Mouse (Mus musculus) limb, embryonic 11.5 days (tissue): ENCODE measurements around the gene Svs3b. TPM values are rescaled to one million over a fixed set of nuclear protein-coding genes. Genes with fewer than 3 reads are reported as not detected.
"Not testable (repeated sequence)": the region's sequence is repeated elsewhere in the genome, so short reads cannot be mapped to it uniquely, and the experiment has no call there.

Source experiments
- ATAC-seq: fragments of 200-750 bp; cut with Nextera tagmentation; 2 replicates; pipeline ENCODE4 v1.8.0; 2017; ENCODE audit warnings: low read depth; ENCODE audit not compliant: insufficient number of reproducible peaks, low FRiP score, low TSS enrichment
- DNase-seq: peaks from one replicate; pipeline ENCODE4 v3.0.0-alpha.2; 2015; ENCODE audit warnings: low spot score
- H3K27ac ChIP-seq: fragments of 300-500 bp; sonication (generic); replicated peaks from 2 replicates; pipeline ENCODE4 v1.5.1; 2014; ENCODE audit warnings: low read depth, mild to moderate bottlenecking, low read length
- H3K27me3 ChIP-seq: fragments of 300-500 bp; sonication (generic); 2 replicates; pipeline ENCODE4 v1.6.1; 2014; ENCODE audit warnings: mild to moderate bottlenecking, low read length, mixed read lengths; ENCODE audit not compliant: control insufficient read depth, insufficient read depth
- H3K36me3 ChIP-seq: fragments of 300-500 bp; sonication (generic); 2 replicates; pipeline ENCODE4 v1.6.1; 2014; ENCODE audit warnings: mild to moderate bottlenecking, low read length, moderate library complexity, mixed read lengths; ENCODE audit not compliant: control insufficient read depth, insufficient read depth
- H3K4me1 ChIP-seq: fragments of 300-500 bp; sonication (generic); 2 replicates; pipeline ENCODE4 v1.6.1; 2014; ENCODE audit warnings: low read length, mixed read lengths; ENCODE audit not compliant: control insufficient read depth, insufficient read depth
- H3K4me2 ChIP-seq: fragments of 300-500 bp; sonication (generic); 2 replicates; pipeline ENCODE4 v1.6.1; 2014; ENCODE audit warnings: low read depth, mild to moderate bottlenecking, moderate library complexity; ENCODE audit not compliant: severe bottlenecking
- H3K4me3 ChIP-seq: fragments of 300-500 bp; sonication (generic); 2 replicates; pipeline ENCODE4 v1.5.1; 2014; ENCODE audit warnings: low read depth, low read length
- H3K9ac ChIP-seq: fragments of 300-500 bp; sonication (generic); 2 replicates; pipeline ENCODE4 v1.6.1; 2014; ENCODE audit warnings: mild to moderate bottlenecking, low read length
- H3K9me3 ChIP-seq: fragments of 300-500 bp; sonication (generic); 2 replicates; pipeline ENCODE4 v1.6.1; 2016; ENCODE audit warnings: low read length; ENCODE audit not compliant: control insufficient read depth
- WGBS: fragments of 180-500 bp; shearing (Covaris S2); extraction: QIAGEN DNeasy Blood & Tissue Kit; methylation state at CpG from one replicate; pipeline ENCODE4 v1.1.7; 2014; 5-methylcytosine and 5-hydroxymethylcytosine counted together
- polyA plus RNA-seq: library from polyadenylated mRNA; unstranded; fragments of >200 nt; fragmentation: Nextera tagmentation; extraction: Ambion mirVana; gene quantifications from 2 replicates; pipeline ENCODE4 v1.2.1, GENCODE M21; 2014

Gene Svs3b
- polyA plus RNA-seq: not detected in 2 replicates

DNA sequence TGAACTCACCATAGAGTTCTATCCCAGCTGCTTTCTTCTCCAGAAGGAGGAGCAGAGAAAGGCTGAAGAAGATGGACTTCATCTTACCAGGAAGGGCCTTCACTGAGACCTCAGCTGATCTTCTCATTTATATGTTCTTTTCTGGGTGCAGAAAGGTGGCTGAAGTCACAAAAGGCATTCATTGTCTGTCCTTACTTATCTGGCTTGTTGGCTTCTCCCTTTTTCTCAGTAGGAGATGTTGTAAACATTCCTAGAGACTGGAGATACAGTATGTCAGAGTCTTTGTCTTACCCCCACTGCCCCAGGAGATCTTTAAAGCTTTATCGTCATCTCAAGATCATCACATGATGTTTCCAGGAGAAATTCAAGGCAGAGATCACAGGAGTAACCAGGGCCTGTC, at the start of gene Svs3b:
TSS of gene Svs3b (minus strand) at position 101 of the 400 bp plus-strand sequence.
- H3K27ac ChIP-seq, H3K27me3 ChIP-seq, DNase-seq, H3K9me3 ChIP-seq, H3K4me3 ChIP-seq, H3K36me3 ChIP-seq, ATAC-seq, H3K9ac ChIP-seq, H3K4me2 ChIP-seq, H3K4me1 ChIP-seq: not testable (repeated sequence)
- 77% methylated on average over 1 of the region's 1 CpGs for WGBS

DNA sequence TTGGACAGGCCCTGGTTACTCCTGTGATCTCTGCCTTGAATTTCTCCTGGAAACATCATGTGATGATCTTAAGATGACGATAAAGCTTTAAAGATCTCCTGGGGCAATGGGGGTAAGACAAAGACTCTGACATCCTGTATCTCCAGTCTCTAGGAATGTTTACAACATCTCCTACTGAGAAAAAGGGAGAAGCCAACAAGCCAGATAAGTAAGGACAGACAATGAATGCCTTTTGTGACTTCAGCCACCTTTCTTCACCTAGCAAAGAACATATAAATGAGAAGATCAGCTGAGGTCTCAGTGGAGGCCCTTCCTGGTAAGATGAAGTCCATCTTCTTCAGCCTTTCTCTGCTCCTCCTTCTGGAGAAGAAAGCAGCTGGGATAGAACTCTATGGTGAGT, 32.5 kb upstream of the Svs3b start, which contains the start of gene Svs3a:
TSS of gene Svs3a (plus strand) at position 301 of the 400 bp plus-strand sequence.
- not testable (repeated sequence) for H3K36me3 ChIP-seq, ATAC-seq, H3K4me2 ChIP-seq

DNA sequence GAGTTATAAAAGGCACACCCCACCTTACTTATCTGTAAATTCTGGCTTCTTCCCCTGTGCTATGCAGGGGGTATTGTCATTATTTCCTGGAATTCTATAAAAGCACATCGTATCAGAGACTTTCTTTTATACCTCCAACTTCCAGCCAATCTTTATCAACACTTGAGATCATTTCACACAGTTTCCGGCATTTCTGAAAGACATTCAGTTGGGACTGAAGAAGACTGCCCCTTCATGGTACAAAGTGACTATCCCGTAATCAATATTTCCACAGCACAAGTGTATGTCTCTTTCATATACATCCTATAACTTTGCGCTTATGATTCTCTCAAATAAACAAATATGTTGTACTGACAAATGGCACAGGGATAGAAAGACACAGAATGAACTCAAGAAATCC, 21.9 kb upstream of the Svs3b start, which contains the start of gene Svs4:
TSS of gene Svs4 (minus strand) at position 101 of the 400 bp plus-strand sequence.
- no peak within 1 kb of the TSS for H3K27ac ChIP-seq
- H3K4me3 ChIP-seq: no peak within 1 kb of the TSS
- no peaks in the 10 kb centered on the region for H3K36me3 ChIP-seq
- H3K9ac ChIP-seq: no peak within 1 kb of the TSS
- ATAC-seq: no peak
- no peak within 1 kb of the TSS for H3K4me2 ChIP-seq
- DNase-seq: no peak
- no peaks in the 10 kb centered on the region for H3K27me3 ChIP-seq
- H3K4me1 ChIP-seq: no peaks in the 10 kb centered on the region
- no peaks in the 10 kb centered on the region for H3K9me3 ChIP-seq
- WGBS: 95% methylated on average over 4 of the region's 4 CpGs

More for the DNA sequence above, 32.5 kb upstream of the Svs3b start, which contains the start of gene Svs3a:
- H3K4me3 ChIP-seq, H3K9me3 ChIP-seq, H3K4me1 ChIP-seq, H3K9ac ChIP-seq, DNase-seq, H3K27me3 ChIP-seq, H3K27ac ChIP-seq: not testable (repeated sequence)
- WGBS: 88% methylated on average over 1 of the region's 1 CpGs

DNA sequence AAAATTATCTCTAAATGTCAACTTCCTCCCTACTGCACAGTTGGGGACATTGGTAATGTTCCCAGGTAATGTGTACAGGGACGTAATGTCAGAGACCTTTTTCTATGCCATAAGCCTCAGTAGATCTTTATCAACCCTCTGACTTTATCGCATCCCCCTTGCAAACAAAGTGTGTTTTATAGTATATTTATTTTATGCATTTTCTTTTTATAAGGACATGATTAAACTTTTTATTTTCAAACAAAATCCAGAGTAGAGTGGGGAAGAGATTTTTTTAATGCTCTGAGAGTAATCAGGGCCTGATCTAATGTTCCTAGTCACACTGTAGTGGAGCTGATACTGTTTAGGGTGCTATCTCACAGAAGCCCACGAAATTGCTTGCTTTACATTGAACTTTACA, 18.1 kb downstream of the Svs3b start, which contains the start of gene Svs2:
TSS of gene Svs2 (minus strand) at position 101 of the 400 bp plus-strand sequence.
- ATAC-seq (no peak), DNase-seq (no peak)
- Histone ChIP-seq H3K4me2 (no peak within 1 kb of the TSS), H3K27me3 (no peaks in the 10 kb centered on the region), H3K27ac (no peak within 1 kb of the TSS), H3K9ac (no peak within 1 kb of the TSS), H3K36me3 (no peaks in the 10 kb centered on the region), H3K4me1 (no peaks in the 10 kb centered on the region), H3K9me3 (no peaks in the 10 kb centered on the region), H3K4me3 (no peak within 1 kb of the TSS)
- WGBS: 86% methylated on average over 3 of the region's 3 CpGs

DNA sequence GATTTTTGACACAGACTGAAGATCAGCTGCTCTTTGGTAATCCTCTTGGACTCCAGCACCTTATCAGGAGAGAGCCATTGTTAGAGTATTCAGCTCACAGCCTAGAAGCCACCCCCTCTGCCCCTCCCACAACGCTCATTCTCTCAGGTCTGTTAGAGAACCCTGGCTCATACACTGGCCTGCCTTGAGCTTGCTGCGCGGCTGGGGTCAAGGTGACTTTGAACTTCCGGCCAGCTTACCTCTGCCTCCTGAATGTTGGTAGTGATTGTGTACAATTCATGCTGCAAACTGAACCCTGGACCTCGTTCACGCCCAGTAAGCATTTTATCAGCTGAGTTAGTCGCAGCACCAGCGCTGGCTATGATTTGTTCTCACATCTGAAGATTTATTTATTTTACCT, 23.8 kb downstream of the Svs3b start:
- no peak overlapping the region for H3K4me3 ChIP-seq
- H3K4me2 ChIP-seq: no peak overlapping the region
- no peaks in the 10 kb centered on the region for H3K36me3 ChIP-seq
- ATAC-seq: no peak
- H3K4me1 ChIP-seq: no peaks in the 10 kb centered on the region
- H3K27me3 ChIP-seq: no peaks in the 10 kb centered on the region
- no peak overlapping the region for H3K27ac ChIP-seq
- no peak overlapping the region for H3K9ac ChIP-seq
- H3K9me3 ChIP-seq: no peaks in the 10 kb centered on the region
- 94% methylated on average over 8 of the region's 8 CpGs for WGBS
- no peak for DNase-seq

DNA sequence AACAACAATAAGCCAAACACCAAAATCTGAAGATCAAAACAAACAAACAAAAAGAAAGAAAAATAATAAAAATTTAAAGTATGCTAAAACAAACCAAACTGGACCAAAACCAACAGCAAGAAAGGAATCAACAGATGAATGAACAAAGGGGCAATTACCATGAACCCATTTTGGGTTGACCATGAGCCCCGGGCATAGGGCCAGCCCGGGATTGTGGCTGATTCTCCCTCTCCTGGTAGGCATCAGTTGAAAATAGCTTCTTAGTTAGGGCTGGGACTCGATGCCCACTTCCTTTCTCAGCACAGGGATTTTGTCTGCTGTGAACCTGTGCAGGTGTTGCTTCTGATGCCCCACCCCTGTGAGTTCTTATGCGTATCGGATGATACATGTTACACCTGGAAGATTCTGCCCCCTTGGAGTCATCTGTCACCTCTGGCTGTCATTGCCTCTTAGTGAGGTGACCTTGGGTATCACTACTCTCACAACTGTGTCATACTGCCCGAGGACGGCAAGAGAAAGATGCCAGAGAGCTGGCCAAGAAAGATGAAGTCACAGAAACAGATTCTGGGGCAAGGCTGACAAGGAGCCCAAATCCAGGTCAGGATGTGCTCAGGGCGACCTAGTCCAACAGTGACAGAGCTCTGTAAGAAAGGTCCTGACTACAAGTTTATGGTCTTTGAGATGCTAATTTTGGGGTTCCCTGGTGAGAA, 27.9 kb downstream of the Svs3b start:
- Histone ChIP-seq H3K4me1 (no peaks in the 10 kb centered on the region), H3K9ac (no peak overlapping the region), H3K4me2 (no peak overlapping the region), H3K36me3 (no peaks in the 10 kb centered on the region), H3K27ac (no peak overlapping the region), H3K9me3 (no peaks in the 10 kb centered on the region), H3K27me3 (no peaks in the 10 kb centered on the region), H3K4me3 (no peak overlapping the region)
- 87% methylated on average over 8 of the region's 8 CpGs for WGBS
- ATAC-seq (no peak), DNase-seq (no peak)

DNA sequence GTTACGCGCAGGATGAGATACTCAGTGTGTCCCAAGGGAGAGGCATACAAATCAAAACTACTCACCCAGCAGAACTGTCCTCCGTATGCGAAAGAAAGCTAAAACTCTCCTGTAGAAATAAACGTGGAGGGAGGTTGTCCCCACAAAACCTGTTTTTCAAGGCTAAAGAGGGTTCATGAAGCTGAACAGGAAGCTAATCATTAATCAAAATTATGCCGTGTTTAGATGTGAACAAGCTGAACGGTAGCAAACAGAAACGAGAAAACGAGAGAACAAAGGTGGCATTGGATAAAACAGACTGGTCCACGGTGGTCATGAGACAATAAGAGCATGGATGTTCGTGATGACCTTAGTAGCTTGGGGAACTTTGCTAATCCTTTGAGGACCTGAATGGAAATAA, 34.9 kb downstream of the Svs3b start, which contains the start of gene Wfdc15b:
TSS of gene Wfdc15b (minus strand) at position 139 of the 400 bp plus-strand sequence.
- Histone ChIP-seq H3K27me3 (no peaks in the 10 kb centered on the region), H3K27ac (no peak within 1 kb of the TSS), H3K9me3 (no peaks in the 10 kb centered on the region), H3K4me1 (no peaks in the 10 kb centered on the region), H3K4me3 (no peak within 1 kb of the TSS), H3K4me2 (no peak within 1 kb of the TSS), H3K9ac (no peak within 1 kb of the TSS), H3K36me3 (no peaks in the 10 kb centered on the region)
- no peak for ATAC-seq
- WGBS: 75% methylated on average over 11 of the region's 11 CpGs
- DNase-seq: no peak

DNA sequence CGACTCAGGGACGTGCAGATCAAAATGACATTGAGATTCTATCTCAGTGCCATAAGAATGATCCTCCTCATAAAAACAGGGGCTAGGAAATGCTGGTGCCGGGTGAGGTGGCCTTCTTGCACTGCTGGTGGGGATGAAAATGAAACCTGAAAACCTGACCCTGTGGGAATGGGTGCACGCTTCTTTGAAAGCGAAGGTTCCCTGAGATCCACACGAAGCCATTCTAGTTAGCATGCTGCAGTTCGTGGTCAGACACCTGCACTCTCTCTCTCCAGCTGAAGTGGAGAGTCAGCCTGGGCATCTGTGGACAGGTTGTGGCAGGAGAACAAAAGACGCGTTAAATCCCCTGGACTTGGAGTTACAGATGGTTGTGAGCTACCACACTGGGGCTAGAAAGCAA, 37.1 kb downstream of the Svs3b start:
- no peaks in the 10 kb centered on the region for H3K36me3 ChIP-seq
- DNase-seq (no peak), ATAC-seq (no peak)
- H3K27me3 ChIP-seq: no peaks in the 10 kb centered on the region
- H3K9me3 ChIP-seq: no peaks in the 10 kb centered on the region
- H3K9ac ChIP-seq: no peak overlapping the region
- WGBS: 80% methylated on average over 9 of the region's 9 CpGs
- no peak overlapping the region for H3K27ac ChIP-seq
- no peak overlapping the region for H3K4me3 ChIP-seq
- H3K4me1 ChIP-seq: no peaks in the 10 kb centered on the region
- no peak overlapping the region for H3K4me2 ChIP-seq
